Mouse (Mus musculus): ENCODE data around the gene Iqcj. TPM values are rescaled to one million over a fixed set of nuclear protein-coding genes. Genes with fewer than 3 reads are reported as not detected.

The Iqcj gene
- total RNA-seq (2014; fragmentation: Nextera tagmentation) (not detected in 2 replicates), total RNA-seq (2017) (not detected in 2 replicates)

DNA sequence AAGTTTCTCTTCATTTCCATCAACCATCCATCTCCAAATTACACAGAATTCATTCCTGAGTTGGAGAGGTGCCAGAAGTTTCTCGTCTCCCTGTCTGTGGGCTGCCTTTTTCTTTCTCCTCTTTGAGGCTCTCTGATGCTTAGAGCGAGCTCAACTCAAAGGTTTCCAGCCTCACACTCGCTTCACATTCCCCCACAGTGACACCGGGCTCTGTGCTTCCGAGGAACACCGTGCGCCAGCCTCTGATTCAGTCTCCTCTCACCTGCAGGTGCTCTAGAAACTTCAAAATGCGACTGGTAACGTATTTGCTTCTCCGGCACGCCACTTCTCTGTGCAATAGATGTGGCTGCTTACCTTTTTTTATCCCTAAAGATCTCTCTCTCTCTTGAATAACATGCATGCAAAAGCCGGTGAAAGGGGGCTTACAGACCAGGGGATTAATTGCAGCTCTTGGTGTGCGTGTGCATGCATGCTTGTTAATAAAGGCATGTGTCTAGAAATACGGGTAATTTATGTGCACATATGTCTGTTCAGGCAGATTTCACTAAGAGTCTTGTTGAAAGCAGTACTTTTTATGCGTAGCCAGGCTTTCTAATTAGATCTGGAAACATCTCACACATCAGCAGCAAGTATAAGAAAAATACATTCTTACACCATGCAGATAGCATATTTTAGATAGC is at the start of gene Iqcj, which contains the start of gene Iqschfp:
Iqcj (plus strand) TSS at position 195 of the 680 bp plus-strand sequence.
Iqschfp (plus strand) TSS at position 207 of the 680 bp plus-strand sequence.
- ATAC-seq (replicated peaks; ENCODE audit: low FRiP score, low TSS enrichment, poor library complexity, severe bottlenecking): no peak

DNA sequence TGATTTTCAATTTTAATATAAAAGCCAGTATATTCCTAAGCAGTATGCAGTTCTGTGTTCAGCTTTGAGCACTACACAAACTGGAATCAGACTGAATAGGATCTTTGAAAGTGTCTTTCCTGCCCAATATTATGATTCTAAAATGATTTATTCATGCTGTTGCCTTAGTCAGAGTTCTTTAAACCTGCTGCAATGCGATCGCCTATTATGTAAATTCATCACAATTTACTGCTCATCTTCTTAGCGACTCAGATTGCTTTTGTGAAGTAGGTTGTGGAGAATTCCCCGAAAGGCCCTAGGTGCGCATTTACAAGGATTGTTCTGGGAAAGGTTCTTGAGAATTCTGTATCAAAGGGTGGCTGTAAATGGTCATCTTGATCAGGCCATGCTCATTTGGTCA is 39.6 kb upstream of the Iqcj start:
- ATAC-seq (replicated peaks; ENCODE audit: low FRiP score, low TSS enrichment, poor library complexity, severe bottlenecking): no peak

DNA sequence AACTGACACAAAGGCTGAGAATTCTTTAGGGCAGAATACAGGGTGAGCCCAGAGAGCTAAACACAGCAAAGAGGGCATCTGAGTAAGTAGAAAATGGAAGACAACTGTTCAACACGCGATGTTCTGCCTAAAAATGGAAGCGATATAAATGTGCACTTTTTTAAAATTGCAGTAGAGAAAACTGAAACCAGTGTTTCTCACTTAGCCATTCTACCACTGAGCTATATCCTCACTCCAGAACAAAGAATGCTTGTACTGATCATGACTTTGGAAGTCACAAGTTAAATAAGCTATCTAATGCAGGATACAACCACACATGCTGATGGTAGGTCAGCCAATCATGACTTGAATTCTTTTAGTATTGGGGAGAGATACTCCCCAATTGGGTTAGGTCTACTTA is 30.5 kb upstream of the Iqcj start:
- no peak for ATAC-seq (replicated peaks; ENCODE audit: low FRiP score, low TSS enrichment, poor library complexity, severe bottlenecking)

DNA sequence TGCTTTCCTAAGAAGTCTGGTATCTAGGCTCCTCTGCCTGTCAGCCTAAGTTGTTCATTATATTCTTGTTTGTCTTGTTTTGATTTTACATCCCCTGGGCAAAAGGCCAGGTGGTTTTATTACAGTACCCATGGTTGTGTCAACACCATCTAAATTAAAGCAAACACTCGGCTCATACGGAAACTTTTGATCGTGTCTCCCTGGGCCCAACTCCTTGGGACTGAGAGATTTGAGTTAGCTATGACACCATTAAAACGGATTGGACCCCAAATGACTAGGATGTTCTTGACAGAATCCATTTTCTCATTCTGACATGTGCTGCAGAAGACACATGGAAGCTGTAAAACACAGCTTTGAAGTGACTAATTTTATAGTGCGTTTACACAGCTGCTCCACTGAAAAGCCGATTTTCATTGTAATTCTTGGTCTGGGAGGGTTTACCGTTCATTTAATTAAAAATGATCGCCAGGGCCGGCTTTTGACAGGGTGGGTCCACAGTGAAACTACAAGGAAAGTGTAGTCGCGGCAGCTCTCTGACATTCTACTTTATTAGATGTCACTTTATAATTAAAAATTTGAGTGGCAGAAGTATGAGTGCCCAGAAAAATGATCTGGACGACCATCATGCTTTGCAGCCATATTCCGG is 24.5 kb upstream of the Iqcj start:
- no peak for ATAC-seq (replicated peaks; ENCODE audit: low FRiP score, low TSS enrichment, poor library complexity, severe bottlenecking)

DNA sequence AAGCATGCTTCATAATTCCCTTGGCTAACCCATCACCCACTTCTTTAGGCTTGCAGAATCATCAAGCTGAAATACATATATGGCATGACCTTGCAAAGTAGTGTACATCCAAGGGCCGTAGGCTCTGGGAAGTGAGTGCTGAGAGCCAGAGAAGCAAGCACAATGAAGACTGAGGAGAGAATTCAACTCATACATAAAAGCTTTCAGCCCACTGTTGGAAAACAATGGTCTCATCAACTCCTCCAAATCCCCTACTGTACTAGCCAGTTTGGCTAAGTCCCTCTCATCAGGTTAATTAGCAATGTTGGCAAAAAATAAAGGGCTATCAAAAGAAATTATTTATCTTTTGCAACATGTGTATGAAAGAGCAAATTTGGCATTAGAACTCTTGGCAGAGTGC is 22.6 kb upstream of the Iqcj start:
- no peak for ATAC-seq (replicated peaks; ENCODE audit: low FRiP score, low TSS enrichment, poor library complexity, severe bottlenecking)

DNA sequence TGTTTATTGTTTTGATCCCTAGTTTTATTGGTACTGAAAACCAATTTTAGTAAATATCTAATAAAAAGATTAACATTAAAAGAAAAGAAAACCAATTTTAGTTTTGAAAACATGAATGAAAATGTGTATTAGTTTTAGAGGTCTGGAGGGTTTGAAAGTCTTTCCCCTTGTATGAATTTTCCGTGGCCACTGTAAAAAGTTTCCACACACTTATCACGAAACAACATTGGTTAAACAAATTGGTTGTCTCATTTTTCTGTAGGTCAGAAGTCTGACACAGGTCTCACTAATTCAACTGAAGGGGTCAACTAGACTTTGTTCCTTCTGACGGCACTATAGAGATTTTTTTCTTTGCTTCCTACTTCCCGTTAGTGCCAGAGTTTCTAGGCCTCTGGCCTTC is 14.8 kb upstream of the Iqcj start:
- no peak for ATAC-seq (replicated peaks; ENCODE audit: low FRiP score, low TSS enrichment, poor library complexity, severe bottlenecking)

DNA sequence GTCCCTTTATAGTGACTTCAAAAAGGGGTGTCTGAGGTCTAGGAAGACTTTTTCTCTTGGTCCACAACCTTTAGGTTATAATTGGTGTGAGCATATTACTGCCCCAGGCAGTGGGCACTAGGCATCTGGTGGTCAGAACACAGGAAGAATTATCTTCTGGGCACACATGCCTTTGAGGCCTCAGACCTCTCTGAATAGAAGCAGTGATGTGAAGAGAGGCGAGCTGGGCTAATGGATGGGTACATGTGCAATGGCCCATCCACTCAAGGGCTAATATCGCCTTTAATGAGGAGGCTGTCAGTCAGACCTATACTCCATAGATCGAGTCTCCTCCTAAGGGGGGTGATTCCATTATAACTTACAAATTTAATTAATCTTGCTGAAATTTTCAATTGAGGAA is 7.7 kb upstream of the Iqcj start:
- ATAC-seq (replicated peaks; ENCODE audit: low FRiP score, low TSS enrichment, poor library complexity, severe bottlenecking): no peak

DNA sequence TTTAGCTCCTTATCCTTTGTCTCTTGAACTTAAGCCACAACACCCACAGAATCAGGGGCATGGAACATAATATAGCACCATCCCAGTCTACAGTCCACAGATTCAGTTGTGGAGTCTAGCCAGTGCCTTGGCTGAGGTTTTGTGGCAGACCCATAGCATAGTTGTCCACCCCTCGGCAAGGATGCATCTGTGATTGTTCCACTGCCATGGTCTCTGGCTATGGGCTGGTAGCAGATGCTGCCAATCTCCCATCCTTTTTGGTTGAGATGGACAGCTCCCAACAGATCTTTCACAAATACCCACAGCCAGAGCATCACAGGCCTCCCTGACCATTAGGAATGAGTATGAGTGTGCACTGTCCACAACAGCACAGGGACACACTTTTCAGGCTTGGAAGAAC is 5.8 kb upstream of the Iqcj start:
- ATAC-seq (replicated peaks; ENCODE audit: low FRiP score, low TSS enrichment, poor library complexity, severe bottlenecking): no peak

DNA sequence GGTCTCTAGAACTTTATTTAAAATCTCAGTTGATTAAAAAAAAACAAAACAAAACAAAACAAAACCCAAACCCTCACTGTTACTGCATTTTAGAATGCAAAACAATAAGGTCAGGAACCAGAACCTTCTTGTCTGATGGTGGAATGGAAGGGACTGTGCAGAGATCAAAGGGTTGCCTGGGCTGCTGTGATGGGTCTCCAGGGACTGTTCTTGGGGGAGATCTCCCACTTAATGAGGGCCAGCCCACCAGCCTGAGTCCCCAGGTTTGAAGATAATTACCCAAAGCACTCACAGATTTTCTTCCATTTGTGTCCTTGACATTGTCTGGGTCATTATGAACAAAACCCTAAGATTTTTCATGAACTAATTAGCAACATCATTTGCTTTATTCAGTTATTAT is 4.8 kb upstream of the Iqcj start:
- no peak for ATAC-seq (replicated peaks; ENCODE audit: low FRiP score, low TSS enrichment, poor library complexity, severe bottlenecking)

DNA sequence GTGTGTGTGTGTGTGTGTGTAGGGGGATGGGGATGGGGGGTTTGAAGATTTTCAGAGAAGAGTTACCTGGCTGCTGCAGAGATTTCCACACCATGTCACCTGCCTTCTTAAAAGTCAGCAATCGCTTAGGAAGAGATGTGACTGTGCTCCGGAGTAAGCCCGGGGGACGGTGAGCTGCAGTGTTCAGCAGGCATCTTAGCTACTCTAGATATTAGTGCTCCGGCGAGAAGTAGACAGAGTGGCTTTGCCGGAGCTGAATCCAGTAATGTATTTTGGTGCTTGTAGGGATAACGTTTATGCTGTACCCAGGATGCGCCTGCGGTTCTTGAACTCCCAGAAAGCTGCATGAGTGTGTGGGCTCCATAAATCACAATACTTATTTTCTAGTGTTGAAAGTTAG is 748 bp downstream of the Iqcj start:
- no peak for ATAC-seq (replicated peaks; ENCODE audit: low FRiP score, low TSS enrichment, poor library complexity, severe bottlenecking)

DNA sequence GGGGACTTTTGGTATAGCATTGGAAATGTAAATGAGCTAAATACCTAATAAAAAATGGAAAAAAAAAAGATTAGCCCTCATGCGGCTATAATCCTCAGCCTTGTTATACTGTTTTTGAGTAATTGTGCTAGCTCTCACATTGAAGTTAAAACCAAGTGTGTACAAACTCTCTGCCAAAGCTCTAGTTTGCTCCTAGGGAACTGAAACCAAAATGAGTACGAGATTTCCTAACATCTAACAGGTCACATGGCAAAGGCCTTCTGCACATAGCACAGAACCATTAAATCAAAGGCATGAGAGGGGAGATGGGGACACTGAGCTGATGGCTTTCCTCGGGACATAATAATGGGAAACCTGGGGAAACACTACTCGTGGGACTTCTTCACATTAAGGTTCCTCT is 10.5 kb downstream of the Iqcj start:
- ATAC-seq (replicated peaks; ENCODE audit: low FRiP score, low TSS enrichment, poor library complexity, severe bottlenecking): no peak

DNA sequence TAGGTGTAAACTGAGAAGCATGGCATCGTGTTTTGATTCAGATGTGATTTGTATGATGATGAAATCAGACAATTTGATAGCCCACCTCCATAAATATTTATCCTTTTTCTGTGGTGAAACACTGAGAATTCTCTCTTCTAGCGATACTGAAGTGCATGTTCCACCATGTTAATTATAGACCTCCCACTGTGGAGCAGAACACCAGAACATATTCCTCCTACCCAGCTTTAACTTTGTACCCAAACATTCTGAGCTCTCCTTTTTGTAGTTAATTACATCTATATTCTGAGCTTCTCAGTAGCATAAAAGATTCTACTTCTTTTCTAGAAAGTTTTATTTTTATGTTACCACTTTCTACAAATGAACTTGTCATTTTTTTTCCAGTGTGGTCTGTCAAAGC is 16.6 kb downstream of the Iqcj start:
- no peak for ATAC-seq (replicated peaks; ENCODE audit: low FRiP score, low TSS enrichment, poor library complexity, severe bottlenecking)

DNA sequence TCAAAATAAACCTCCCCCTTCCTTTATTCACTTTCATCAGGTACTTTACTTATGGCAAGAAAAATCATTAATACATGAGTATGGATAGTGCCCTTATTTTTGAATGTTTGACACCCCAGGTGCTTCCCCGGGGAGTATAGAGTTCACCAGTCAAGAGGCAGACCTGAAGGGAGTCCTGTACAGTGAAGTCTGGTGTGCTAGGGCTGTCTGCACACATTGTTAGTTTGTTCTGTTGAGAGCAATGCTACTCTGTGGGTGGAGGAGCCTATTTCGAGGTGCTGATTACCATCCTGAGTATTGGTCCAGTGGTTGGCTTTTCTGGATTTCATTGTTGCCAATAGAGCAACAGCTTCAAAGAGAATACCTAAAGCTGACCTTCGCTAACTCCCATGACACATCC is 26.1 kb downstream of the Iqcj start:
- ATAC-seq (replicated peaks; ENCODE audit: low FRiP score, low TSS enrichment, poor library complexity, severe bottlenecking): no peak

DNA sequence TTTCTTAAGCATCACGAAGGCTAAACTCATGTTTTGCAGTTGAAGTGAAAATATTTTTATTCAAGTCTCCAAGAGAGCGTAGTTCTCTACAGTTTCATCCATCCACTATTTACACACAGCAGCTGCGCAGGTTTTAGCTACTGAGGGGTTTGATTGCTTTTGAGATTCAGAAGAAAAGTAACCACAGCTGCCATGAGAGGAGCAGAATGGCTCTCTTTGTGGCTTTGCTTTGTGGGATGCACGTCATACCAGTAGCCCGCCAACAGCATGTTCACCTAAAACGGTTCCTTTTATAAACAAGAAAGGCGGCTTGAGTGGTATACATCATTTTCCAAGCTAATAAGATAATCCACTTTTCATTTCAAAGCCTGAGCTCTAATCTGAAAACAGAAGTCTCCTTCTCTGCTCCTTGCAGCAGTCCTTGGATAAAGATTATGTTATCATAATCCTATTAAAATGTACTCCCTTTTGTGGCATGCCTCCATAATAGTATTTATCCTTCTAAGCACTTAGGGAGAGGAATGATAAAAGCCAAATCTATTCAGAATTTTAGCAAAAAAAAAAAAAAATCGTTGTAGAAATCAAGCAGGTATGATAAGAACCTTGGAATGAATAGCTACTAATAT is 26.7 kb downstream of the Iqcj start:
- ATAC-seq (replicated peaks; ENCODE audit: low FRiP score, low TSS enrichment, poor library complexity, severe bottlenecking): no peak

DNA sequence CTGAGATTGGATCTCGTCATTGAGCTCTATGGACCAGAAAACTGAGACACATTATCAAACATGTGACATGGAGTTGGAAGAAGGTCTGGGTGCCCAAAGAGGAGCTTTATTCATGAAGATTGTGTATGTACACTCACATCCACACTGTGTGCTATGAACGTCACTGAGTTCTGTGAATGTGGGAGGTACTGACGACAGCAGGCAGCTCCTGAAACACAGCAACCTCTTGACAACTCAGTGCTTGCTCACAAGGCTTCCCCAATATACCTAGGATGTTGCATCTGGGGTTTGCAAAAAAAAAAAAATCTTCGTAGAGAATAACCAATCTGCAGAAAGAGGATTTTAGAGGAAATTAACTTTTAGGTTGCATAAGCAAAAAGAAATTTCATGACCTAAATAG is 31.1 kb downstream of the Iqcj start:
- ATAC-seq (replicated peaks; ENCODE audit: low FRiP score, low TSS enrichment, poor library complexity, severe bottlenecking): no peak

DNA sequence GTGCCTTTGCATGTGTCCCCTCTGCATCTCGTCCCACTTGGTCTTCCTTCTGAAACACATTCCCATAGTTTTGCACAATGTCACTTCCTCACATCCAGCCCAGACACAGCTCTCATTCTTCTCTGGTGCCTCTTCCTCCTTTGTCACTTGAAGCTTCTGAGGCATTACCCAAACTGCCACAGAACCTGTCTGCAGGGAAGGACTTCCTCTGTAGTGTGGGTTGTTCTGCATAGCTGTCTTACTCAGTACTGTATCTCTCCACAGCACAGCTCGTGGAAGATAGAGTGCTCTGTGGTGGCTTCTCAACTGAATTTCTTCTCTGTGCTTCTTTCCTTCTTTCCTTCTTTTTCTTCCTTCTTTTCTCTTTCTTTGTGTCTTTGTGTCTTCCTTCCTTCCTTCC is 33.4 kb downstream of the Iqcj start:
- no peak for ATAC-seq (replicated peaks; ENCODE audit: low FRiP score, low TSS enrichment, poor library complexity, severe bottlenecking)

DNA sequence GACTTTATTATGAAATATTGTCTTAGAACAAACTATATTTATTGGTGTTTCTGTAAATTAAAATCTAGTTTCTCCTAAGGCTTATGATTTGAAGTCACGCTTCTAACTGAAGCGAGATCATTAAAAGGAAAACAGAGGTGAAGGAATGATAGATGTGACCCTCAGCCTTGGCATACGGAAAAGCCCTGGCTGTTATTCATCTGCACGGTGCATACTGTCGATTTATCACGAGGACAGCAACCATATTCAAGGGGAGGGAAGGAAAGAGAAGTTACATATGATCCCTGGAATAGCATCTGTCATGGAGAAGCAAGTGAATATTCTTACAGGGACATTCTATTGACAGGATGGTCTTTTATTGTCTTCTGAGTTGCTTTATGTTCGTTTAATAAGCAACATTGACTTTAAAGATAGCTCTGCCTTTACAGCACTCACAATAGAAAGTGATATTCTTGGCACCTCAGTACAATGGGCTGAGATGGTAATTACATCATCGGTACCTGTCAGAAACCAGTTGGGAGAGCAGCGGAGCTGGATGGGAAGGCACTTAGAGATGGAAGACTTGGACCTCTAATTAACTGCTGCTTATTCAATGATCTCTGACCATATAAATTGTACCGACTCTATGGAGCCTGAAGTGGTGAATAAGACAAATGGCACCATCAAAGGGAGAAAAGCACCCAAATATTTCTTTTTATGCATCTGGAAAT is 38.6 kb downstream of the Iqcj start:
- ATAC-seq (replicated peaks; ENCODE audit: low FRiP score, low TSS enrichment, poor library complexity, severe bottlenecking): no peak

DNA sequence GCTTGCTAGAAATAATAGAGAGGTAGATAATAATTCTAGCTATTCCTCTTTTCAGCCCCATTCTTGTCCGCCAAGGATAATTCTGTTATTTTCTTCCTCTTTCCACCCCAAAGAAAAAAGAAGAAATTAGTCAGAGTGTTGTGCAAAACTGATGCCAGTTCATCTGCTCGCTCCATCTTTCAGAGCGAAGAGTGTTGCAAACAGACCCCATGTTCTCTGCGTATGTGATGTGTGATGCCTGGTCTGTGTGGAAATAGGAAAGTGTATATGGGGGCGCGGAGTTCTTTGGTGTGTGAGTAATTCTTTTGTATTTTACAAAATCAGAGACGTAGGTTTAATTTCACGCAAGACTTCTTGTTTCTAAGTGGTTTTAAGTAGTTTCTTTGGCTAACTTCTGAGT is 39.2 kb downstream of the Iqcj start:
- ATAC-seq (replicated peaks; ENCODE audit: low FRiP score, low TSS enrichment, poor library complexity, severe bottlenecking): no peak

DNA sequence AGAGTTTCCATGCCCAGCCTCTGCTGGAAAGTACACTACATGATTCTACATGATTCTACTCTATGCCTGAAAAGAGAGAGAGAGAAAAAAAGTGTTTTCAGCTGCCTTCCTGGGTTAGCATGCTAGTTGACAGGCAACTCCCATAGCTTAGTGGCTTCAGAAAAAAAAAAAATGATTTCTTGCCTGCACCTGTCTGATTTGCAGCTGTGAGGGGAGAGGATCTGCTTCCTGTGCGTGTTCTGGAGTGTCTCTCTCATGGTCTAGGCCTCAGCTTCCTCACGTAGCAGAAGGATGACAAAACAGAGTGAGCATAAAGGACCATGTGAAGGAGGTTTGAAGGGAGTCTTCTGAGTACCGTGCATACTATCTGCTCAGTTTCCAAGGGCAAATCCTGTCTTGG is 39.9 kb downstream of the Iqcj start:
- no peak for ATAC-seq (replicated peaks; ENCODE audit: low FRiP score, low TSS enrichment, poor library complexity, severe bottlenecking)

DNA sequence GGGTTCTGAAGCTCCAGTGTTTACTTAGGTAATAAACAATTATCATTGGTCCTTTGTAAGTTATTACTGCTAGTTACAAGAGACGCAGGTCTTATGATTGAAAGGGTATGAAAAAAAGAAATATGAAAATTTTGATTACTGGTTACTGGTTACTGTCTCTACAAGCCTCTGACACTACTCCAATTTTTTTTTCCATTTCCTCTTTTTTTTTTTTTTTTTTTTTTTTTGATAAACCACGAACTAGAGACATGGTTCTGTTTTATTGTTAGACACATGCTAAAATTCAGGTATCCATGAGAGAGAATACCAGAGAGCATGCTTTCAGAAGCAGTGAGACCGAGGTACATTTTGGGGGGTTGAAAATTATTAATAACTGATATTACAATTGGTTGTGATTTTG is 43.8 kb downstream of the Iqcj start:
- ATAC-seq (replicated peaks; ENCODE audit: low FRiP score, low TSS enrichment, poor library complexity, severe bottlenecking): no peak
